Mouse (Mus musculus) kidney, postnatal 0 days (tissue): ENCODE data around the gene Mical3. TPM values are rescaled to one million over a fixed set of nuclear protein-coding genes. Genes with fewer than 3 reads are reported as not detected.

Experiments used
- ATAC-seq: fragments of 200-750 bp; cut with Nextera tagmentation; replicated peaks from 2 replicates; pipeline ENCODE4 v1.8.0; 2017; ENCODE audit warnings: low read depth, moderate number of reproducible peaks, moderate TSS enrichment, moderate library complexity; ENCODE audit not compliant: low FRiP score
- DNase-seq: peaks from one replicate; pipeline ENCODE4 v3.0.0-alpha.2; 2016; ENCODE audit warnings: low spot score
- H3K27ac ChIP-seq: fragments of 300-500 bp; sonication (generic); 2 replicates; pipeline ENCODE4 v1.5.1; 2014; ENCODE audit warnings: mild to moderate bottlenecking
- H3K27me3 ChIP-seq: fragments of 300-500 bp; sonication (generic); 2 replicates; pipeline ENCODE4 v1.6.1; 2014; ENCODE audit warnings: low read length, mixed read lengths; ENCODE audit not compliant: insufficient read depth
- H3K36me3 ChIP-seq: fragments of 300-500 bp; sonication (generic); 2 replicates; pipeline ENCODE4 v1.6.1; 2014; ENCODE audit warnings: low read length, mixed read lengths; ENCODE audit not compliant: insufficient read depth
- H3K4me1 ChIP-seq: fragments of 300-500 bp; sonication (generic); replicated peaks from 2 replicates; pipeline ENCODE4 v1.6.1; 2014; ENCODE audit warnings: antibody characterized with exemption, low read length, mixed read lengths; ENCODE audit not compliant: insufficient read depth
- H3K4me2 ChIP-seq: fragments of 300-500 bp; sonication (generic); 2 replicates; pipeline ENCODE4 v1.6.1; 2014; ENCODE audit warnings: mild to moderate bottlenecking, low read length, moderate library complexity, mixed read lengths
- H3K4me3 ChIP-seq: fragments of 300-500 bp; sonication (generic); replicated peaks from 2 replicates; pipeline ENCODE4 v1.5.1; 2014; ENCODE audit warnings: low read depth, low read length
- H3K9ac ChIP-seq: fragments of 300-500 bp; sonication (generic); 2 replicates; pipeline ENCODE4 v1.6.1; 2014; ENCODE audit warnings: low read depth, low read length
- H3K9me3 ChIP-seq: fragments of 300-500 bp; sonication (generic); replicated peaks from 2 replicates; pipeline ENCODE4 v1.6.1; 2016; ENCODE audit warnings: low read length, inconsistent platforms, mixed read lengths
- CTCF ChIP-seq: IDR thresholded peaks from 2 replicates; pipeline ENCODE4 v1.5.1; 2016; ENCODE audit warnings: antibody characterized with exemption, low read depth, mild to moderate bottlenecking, moderate library complexity
- WGBS: fragments of 180-500 bp; shearing (Covaris S2); extraction: QIAGEN DNeasy Blood & Tissue Kit; methylation state at CpG from one replicate; pipeline ENCODE4 v1.1.7; 2014; 5-methylcytosine and 5-hydroxymethylcytosine counted together
- polyA plus RNA-seq: library from polyadenylated mRNA; unstranded; fragments of >200 nt; fragmentation: Nextera tagmentation; extraction: Ambion mirVana; gene quantifications from 2 replicates; pipeline ENCODE4 v1.2.1, GENCODE M21; 2015

The Mical3 gene
- polyA plus RNA-seq, 1 experiment from 2014 or later, result 6.0 TPM

DNA sequence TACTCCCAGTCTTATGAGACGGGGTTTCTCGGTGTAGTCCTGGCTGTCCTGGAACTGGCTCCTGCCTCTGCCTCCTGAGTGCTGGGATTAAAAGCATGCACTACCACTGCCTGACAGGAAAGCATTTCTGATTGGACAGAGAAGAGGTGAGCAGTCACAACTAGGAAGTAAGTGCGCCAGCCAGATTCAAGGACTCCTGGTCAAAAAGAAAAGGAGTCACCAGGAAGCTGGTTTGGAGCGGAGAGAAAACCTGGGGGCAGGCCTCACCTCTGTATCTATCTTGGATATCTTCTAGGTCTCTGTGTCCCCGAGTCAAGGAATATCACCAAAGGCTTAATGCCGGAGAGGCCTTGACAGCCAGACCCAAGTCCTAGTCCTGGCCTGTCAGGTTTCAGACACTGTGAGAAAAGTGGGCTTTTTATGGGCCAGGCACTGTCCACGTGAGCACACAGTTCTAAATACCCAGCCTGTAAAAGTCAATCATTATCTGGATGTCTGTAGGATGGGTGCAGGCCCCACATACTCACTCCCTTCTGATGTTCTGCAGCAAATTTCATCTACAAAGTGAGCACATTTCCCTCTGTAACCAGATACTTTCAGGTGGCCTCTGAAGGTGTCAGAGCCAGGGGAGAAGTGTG lies 190.2 kb downstream of the Mical3 start:
- H3K4me1 ChIP-seq, result no peaks in the 10 kb centered on the region
- TF ChIP-seq CTCF, result no peak
- H3K9ac ChIP-seq, result no peak overlapping the region
- no peaks in the 10 kb centered on the region for H3K9me3 ChIP-seq
- DNase-seq (no peak), ATAC-seq (peak; percentile 38; the same call in 1 of the 2 replicates)
- H3K4me2 ChIP-seq, result no peak overlapping the region
- 0 out of 2 replicates have a peak, but pooled peaks cover 4% of the 10 kb centered on the region for H3K36me3 ChIP-seq
- no peaks in the 10 kb centered on the region for H3K27me3 ChIP-seq
- no peak overlapping the region; the same call in 1 of the 2 replicates for H3K27ac ChIP-seq
- no peak overlapping the region for H3K4me3 ChIP-seq
- WGBS, result 81% methylated on average over 7 of the region's 7 CpGs

DNA sequence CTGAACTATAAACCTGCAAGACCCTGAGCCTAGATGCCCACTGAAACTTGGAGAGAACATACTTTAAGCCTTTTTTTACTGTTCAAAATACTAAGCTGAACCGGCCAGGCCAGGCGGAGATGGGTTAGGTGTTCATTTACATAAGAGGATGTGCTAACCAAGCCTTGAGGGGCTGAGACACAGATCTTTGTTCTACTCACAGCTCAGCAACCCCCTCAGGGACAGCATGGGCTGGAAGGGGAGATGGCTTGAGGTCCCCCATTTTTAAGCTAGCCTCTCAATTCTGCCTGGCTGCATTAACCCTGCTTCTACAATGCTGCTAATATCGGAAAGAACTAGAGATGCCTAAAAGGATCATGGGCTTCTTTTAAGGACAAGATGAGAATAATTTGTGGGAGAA lies 191.0 kb downstream of the Mical3 start:
- DNase-seq (no peak), ATAC-seq (no peak)
- Histone ChIP-seq H3K27me3 (no peaks in the 10 kb centered on the region), H3K27ac (no peak overlapping the region), H3K4me1 (no peaks in the 10 kb centered on the region), H3K9me3 (no peaks in the 10 kb centered on the region), H3K4me3 (no peak overlapping the region), H3K4me2 (no peak overlapping the region), H3K9ac (no peak overlapping the region), H3K36me3 (0 out of 2 replicates have a peak, but pooled peaks cover 5% of the 10 kb centered on the region)
- 93% methylated on average over 3 of the region's 3 CpGs for WGBS
- no peak for TF ChIP-seq CTCF

DNA sequence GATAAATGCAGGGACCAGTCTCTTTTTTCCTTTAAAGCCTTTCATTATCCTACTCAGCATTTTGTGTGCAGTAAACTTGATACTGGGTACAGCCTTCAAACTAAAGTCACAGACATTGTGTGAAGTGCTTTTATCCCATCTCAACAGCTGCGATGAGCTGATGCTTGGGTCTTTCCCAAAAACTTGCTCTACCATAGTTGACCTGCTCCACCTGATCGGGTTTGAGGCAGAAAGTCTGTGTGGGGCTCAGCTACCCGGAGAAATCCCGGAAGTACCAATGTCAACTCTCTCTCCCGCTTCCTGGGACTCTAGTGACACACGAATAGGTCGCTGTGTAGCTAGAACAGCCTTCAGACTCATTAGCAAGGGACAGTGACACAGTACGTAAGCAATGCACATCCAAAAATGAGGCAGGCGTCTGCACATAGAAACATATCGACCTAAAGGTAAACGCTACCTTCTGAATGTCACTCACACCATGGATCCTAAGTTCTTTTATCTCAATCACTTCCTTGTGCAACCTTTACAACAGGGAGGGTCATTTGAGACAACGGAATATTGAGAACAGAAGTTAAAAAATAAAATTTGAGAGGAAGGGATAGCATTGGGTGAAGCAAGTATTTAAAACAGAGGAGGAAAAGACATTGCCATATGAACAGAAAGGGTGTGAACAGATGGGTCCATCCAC lies 191.9 kb downstream of the Mical3 start:
- 88% methylated on average over 12 of the region's 12 CpGs for WGBS
- no peak overlapping the region for H3K27ac ChIP-seq
- no peak for TF ChIP-seq CTCF

DNA sequence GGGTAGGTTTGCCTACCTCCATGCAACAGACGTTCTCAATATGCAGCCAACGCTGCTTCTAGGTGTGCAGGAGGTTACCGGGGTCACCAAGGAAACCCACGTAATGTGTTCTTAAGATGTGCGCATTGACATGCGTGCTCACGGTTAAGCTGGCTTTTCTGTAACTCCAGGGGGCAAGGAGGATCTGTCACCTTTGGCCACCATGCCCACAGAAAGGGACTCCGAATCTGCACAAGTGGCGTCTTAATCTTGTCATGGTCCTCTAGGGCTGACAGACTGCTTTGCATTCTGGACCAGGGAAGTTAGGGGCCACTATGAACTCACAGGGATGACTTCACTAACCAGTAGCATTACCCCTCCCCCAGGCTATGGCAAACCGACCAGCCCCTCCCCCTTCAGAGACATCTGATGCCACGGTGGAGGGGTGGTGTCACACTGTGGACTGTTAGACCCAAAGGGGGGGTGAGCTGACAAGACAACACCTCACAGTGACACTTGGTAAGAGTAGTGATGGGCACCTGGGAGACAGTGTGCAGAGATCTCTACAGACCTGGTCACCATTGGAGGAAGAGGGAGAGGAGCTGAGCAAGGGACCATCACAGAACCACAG lies 192.7 kb downstream of the Mical3 start:
- Histone ChIP-seq H3K4me1 (no peaks in the 10 kb centered on the region), H3K4me3 (no peak overlapping the region), H3K4me2 (no peak overlapping the region), H3K27ac (no peak overlapping the region), H3K27me3 (no peaks in the 10 kb centered on the region), H3K9me3 (no peaks in the 10 kb centered on the region), H3K36me3 (0 out of 2 replicates have a peak, but pooled peaks cover 6% of the 10 kb centered on the region), H3K9ac (no peak overlapping the region)
- no peak for TF ChIP-seq CTCF
- ATAC-seq, result no peak
- WGBS, result 76% methylated on average over 11 of the region's 11 CpGs
- no peak for DNase-seq

More for the DNA sequence above, 191.9 kb downstream of the Mical3 start:
- Histone ChIP-seq H3K4me1 (no peaks in the 10 kb centered on the region), H3K4me2 (no peak overlapping the region), H3K9me3 (no peaks in the 10 kb centered on the region), H3K27me3 (no peaks in the 10 kb centered on the region), H3K36me3 (0 out of 2 replicates have a peak, but pooled peaks cover 6% of the 10 kb centered on the region), H3K9ac (no peak overlapping the region), H3K4me3 (no peak overlapping the region)
- DNase-seq, result no peak
- ATAC-seq, result no peak

DNA sequence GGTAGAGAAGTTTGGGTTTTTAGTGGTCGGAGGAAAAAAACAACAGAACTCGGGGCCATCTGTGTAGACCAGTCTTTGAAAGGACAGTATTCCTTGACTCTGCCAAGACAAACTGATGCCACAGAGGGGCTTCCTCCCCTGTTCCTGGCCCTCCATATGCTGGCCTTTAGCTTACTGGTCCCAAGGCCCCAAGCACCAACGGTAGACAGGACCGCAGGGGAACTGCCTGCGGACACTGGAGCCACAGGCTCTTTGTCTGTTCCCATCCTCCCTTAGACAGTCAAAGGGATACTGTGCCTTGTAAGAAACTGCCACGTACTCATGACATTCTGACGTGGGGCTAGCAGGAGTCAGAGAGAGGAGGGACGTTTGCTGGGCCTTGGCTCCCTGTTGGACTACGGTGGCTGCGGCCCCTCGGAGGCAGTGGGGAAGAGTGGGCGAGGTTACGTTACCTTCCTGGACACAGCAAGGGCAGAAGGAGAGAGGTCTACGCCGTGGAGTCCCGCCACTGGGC lies 193.6 kb downstream of the Mical3 start:
- DNase-seq (no peak), ATAC-seq (no peak)
- Histone ChIP-seq H3K27ac (no peak overlapping the region), H3K4me3 (no peak overlapping the region), H3K4me2 (no peak overlapping the region), H3K9me3 (no peaks in the 10 kb centered on the region), H3K9ac (no peak overlapping the region), H3K27me3 (no peaks in the 10 kb centered on the region), H3K36me3 (peaks cover 12% of the 10 kb centered on the region), H3K4me1 (no peaks in the 10 kb centered on the region)
- WGBS, result 82% methylated on average over 16 of the region's 16 CpGs
- no peak for TF ChIP-seq CTCF

DNA sequence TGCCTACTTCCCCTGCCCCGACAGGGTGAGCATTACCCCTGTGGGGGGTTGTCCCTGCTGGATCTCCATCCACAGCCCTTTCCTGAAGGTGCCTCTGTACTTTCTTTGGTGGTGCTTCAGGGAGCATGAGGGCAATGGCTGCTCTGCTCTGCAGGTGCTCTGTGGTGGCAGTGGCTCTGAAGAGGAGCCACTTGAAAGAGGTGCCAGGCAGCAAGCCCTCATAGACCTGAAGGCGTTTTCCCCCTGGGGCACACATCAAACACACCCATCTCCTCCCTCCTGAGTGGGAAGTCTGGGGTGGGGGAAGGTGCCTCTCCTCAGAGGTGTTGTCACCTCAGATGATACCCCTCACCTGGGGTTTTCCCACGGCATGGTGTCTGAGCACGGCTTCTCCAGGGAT lies 196.6 kb downstream of the Mical3 start:
- Histone ChIP-seq H3K4me3 (no peak overlapping the region), H3K4me2 (no peak overlapping the region), H3K36me3 (peaks cover 17% of the 10 kb centered on the region), H3K27ac (no peak overlapping the region), H3K9me3 (no peaks in the 10 kb centered on the region), H3K27me3 (no peaks in the 10 kb centered on the region), H3K4me1 (no peaks in the 10 kb centered on the region), H3K9ac (no peak overlapping the region)
- TF ChIP-seq CTCF, result no peak
- WGBS, result 76% methylated on average over 4 of the region's 4 CpGs
- ATAC-seq (no peak), DNase-seq (no peak)
